17 mouse cellular contexts compared by ENCODE assay signal in the genomic region with DNA sequence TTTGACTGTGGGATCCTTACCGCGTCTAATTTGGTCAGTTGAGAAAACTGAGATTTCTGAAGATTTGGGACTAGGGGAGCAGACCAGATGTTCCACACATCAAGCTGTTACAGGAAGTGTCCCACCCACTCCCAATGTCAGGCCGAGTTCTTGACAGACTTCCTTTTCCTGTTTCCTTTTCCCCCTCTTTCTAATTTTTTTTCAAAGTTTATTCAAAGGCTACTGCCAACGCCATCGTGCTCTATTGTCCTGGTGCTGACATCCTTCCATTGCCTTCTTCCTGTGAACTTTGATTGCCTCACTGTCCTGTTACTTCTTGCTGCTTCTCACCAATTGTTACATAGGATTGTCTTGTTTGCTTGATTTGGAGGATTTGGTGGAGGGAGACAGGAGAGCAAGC. TPM values are rescaled to one million over a fixed set of nuclear protein-coding genes. Genes with fewer than 3 reads are reported as not detected.
DNase-seq lines count a peak whose midpoint lies in the region; ATAC-seq lines count a peak whose summit lies in the region.
"Had no signal": no experiment of that assay in that cellular context is flagged by ENCODE, and none has a peak within 500 bp of the region (broad histone marks: within the 10 kb centered on the region; RNA-seq: fewer than 3 reads in every experiment).

No protein-coding gene starts in this region.

- peak; percentile 71 for ATAC-seq in lung, embryonic 16.5 days (ENCODE audit: low read depth)
- ATAC-seq: forebrain, embryonic 16.5 days had no signal

- no peak overlapping the region; the same call in 1 of the 2 replicates for H3K4me3 ChIP-seq in brown adipose tissue, adult 24 weeks (ENCODE audit: insufficient read depth, low read depth, low read length)
- no peak overlapping the region for H3K4me3 ChIP-seq in lung, embryonic 16.5 days (ENCODE audit: low read length)
- H3K4me3 ChIP-seq: midbrain, embryonic 10.5 days; myocyte had no signal

- peak overlapping the region; percentile 69 for H3K27ac ChIP-seq in brown adipose tissue, adult 24 weeks (replicated peaks; ENCODE audit: low read depth, low read length)
- H3K27ac ChIP-seq in lung, embryonic 16.5 days (ENCODE audit: low read length): no peak overlapping the region
- H3K27ac ChIP-seq: liver, embryonic 14.5 days; midbrain, embryonic 10.5 days had no signal

- H3K9ac ChIP-seq in lung, embryonic 16.5 days (ENCODE audit: low read length): no peak overlapping the region
- H3K9ac ChIP-seq: liver, embryonic 14.5 days had no signal

- no peaks in the 10 kb centered on the region for H3K4me1 ChIP-seq in brown adipose tissue, adult 24 weeks (ENCODE audit: control insufficient read depth, insufficient read depth, insufficient read length, low read length)
- no peaks in the 10 kb centered on the region for H3K4me1 ChIP-seq in lung, embryonic 16.5 days (replicated peaks; ENCODE audit: control insufficient read depth, insufficient read depth, low read length)
- H3K4me1 ChIP-seq: midbrain, embryonic 10.5 days had no signal

- DNase-seq in adrenal gland, adult 2 months: peak; percentile 25
- no peak for DNase-seq in adrenal gland, postnatal 25 days
- DNase-seq in heart, postnatal 4 days: peak; percentile 32
- DNase-seq in natural killer cell, adult 2 months (ENCODE audit: low spot score in 2 of 2): no peak
- no peak for DNase-seq in thymus, postnatal 4 days
- no peak for DNase-seq in ovary, postnatal 10 days (ENCODE audit: low spot score)
- DNase-seq: adrenal gland, adult 8-10 months; cerebellum, adult 11 months; gastrocnemius, postnatal 14 days; left cerebral cortex, postnatal 4 days; spleen, adult 18-20 months had no signal

- no peaks in the 10 kb centered on the region for H3K36me3 ChIP-seq in lung, embryonic 16.5 days (ENCODE audit: control insufficient read depth, insufficient read depth, low read length)
- H3K36me3 ChIP-seq: midbrain, embryonic 10.5 days had no signal

- H3K9me3 ChIP-seq in lung, embryonic 16.5 days (ENCODE audit: control insufficient read depth, low read length): no peaks in the 10 kb centered on the region
- H3K9me3 ChIP-seq: midbrain, embryonic 10.5 days had no signal

- H3K4me2 ChIP-seq in lung, embryonic 16.5 days (ENCODE audit: low read depth, low read length): no peak overlapping the region

- 54% methylated on average over 5 of the region's 5 CpGs for WGBS in lung, embryonic 16.5 days

- H3K27me3 ChIP-seq in lung, embryonic 16.5 days (ENCODE audit: control insufficient read depth, insufficient read depth, low read depth, low read length): no peaks in the 10 kb centered on the region

RNA-seq across cellular contexts. Expression of a gene that starts 16.6 kb away (rescaled TPM):
- total RNA-seq in adrenal gland, adult 2 months (2021): 10 to 100 TPM; 42.3 to 43.3 TPM
- polyA plus RNA-seq in adrenal gland, adult 2 months (2012; rRNA removed): 5.4 and 5.5 TPM in 2 replicates
- total RNA-seq in adrenal gland, postnatal 25 days (2021): 58.5 and 61.2 TPM in 2 replicates
- polyA plus RNA-seq in brown adipose tissue, adult 24 weeks (2012; ENCODE audit: insufficient read depth, insufficient read length, missing spikeins): 13.1 and 15.0 TPM in 2 replicates
- 10 to 100 TPM; 32.1 to 34.0 TPM for total RNA-seq in heart, postnatal 4 days (2021)
- 40.4 and 42.4 TPM in 2 replicates for polyA plus RNA-seq in lung, embryonic 16.5 days (2015; fragmentation: Nextera tagmentation; extraction: Ambion mirVana)

Comparison
In these comparisons a context has a peak if more than half of its experiments do, and no peak if none do; other contexts are left out.
1. DNase-seq: peak in adrenal gland, adult 2 months (single experiment) and heart, postnatal 4 days (single experiment); none in adrenal gland, postnatal 25 days (single experiment), natural killer cell, adult 2 months (0 of 2), thymus, postnatal 4 days (single experiment) and ovary, postnatal 10 days (single experiment).